Mouse (Mus musculus) liver, postnatal 0 days (tissue): Measurements from ENCODE around the gene U2af2.

Source experiments
- CTCF ChIP-seq: sonication (generic); IDR thresholded peaks from 2 replicates; pipeline ENCODE4 v1.5.1; 2016; ENCODE audit warnings: antibody characterized with exemption, low read depth
- EP300 ChIP-seq: IDR thresholded peaks from 2 replicates; pipeline ENCODE4 v1.6.1; 2016; ENCODE audit warnings: antibody characterized with exemption, low read depth, mild to moderate bottlenecking

DNA sequence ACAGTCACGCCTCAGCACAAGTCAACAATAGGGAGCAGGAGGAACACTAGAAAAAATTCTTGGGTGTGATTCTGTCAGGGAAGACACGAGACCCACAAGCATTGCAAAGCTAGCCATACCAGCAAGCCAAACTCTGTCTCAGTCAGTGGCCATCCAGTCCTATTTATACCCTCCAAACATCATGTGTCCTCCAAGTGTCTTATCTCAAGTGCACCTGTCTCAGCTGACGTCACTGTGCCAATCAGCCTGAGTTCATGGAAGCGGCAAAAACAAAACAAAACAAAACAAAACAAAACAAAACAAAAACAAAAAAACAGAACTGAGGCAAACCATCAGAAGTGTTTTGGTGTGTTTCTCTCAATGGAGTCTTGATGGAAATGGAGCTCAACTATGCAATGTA is 46.3 kb downstream of the U2af2 start:
- TF ChIP-seq CTCF (no peak), EP300 (no peak)
